Comparison of ENCODE assay signal across 8 mouse cellular contexts in genomic region chr7:16804409-16805028, GRCm38 (mm10). TPM values are rescaled to one million over a fixed set of nuclear protein-coding genes. Genes with fewer than 3 reads are reported as not detected.
DNase-seq lines count a peak whose midpoint lies in the region; ATAC-seq lines count a peak whose summit lies in the region.

No protein-coding gene starts in this region.

- no peak overlapping the region for H3K27ac ChIP-seq in kidney, embryonic 15.5 days
- H3K27ac ChIP-seq in midbrain, embryonic 13.5 days: no peak overlapping the region

- H3K4me1 ChIP-seq in kidney, embryonic 15.5 days: 0 out of 2 replicates have a peak, but pooled peaks cover 4% of the 10 kb centered on the region
- H3K4me1 ChIP-seq in midbrain, embryonic 13.5 days (replicated peaks): 0 out of 2 replicates have a peak, but pooled peaks cover under 1% of the 10 kb centered on the region

- DNase-seq in kidney, adult 18-20 months: no peak
- DNase-seq in MN1 (ENCODE audit: low spot score): peak; percentile 43
- no peak for DNase-seq in ovary, postnatal 10 days (ENCODE audit: low spot score)
- DNase-seq in frontal cortex, adult 2 months (ENCODE audit: extremely low spot score in 1 of 2, low spot score in 1 of 2): no peak

- WGBS in kidney, embryonic 15.5 days: 28% methylated on average over 8 of the region's 8 CpGs
- WGBS in midbrain, embryonic 13.5 days: 37% methylated on average over 8 of the region's 8 CpGs

- H3K4me2 ChIP-seq in kidney, embryonic 15.5 days: no peak overlapping the region
- H3K4me2 ChIP-seq in midbrain, embryonic 13.5 days (replicated peaks): no peak overlapping the region

- no peaks in the 10 kb centered on the region for H3K9me3 ChIP-seq in kidney, embryonic 15.5 days (replicated peaks)
- H3K9me3 ChIP-seq in midbrain, embryonic 13.5 days: no peaks in the 10 kb centered on the region

- H3K36me3 ChIP-seq in kidney, embryonic 15.5 days: peaks cover 31% of the 10 kb centered on the region
- peaks cover 24% of the 10 kb centered on the region for H3K36me3 ChIP-seq in midbrain, embryonic 13.5 days

- H3K4me3 ChIP-seq in kidney, embryonic 15.5 days (replicated peaks): no peak overlapping the region
- H3K4me3 ChIP-seq in midbrain, embryonic 13.5 days (replicated peaks): no peak overlapping the region

- no peaks in the 10 kb centered on the region for H3K27me3 ChIP-seq in kidney, embryonic 15.5 days
- no peaks in the 10 kb centered on the region for H3K27me3 ChIP-seq in midbrain, embryonic 13.5 days

- 0 out of 2 replicates have a peak, but pooled peaks have one; percentile 48 for ATAC-seq in kidney, embryonic 15.5 days (replicated peaks; ENCODE audit: low FRiP score)
- ATAC-seq in hematopoietic stem cell, adult 5-6 weeks (replicated peaks in 1 of 2; ENCODE audit: insufficient read depth in 1 of 2, low FRiP score in 2 of 2, low TSS enrichment in 1 of 2, low read depth in 1 of 2, poor library complexity in 2 of 2, severe bottlenecking in 2 of 2): peak; percentile 42 to 67; a peak in 3 of 4 replicates
- peak; percentile 58 for ATAC-seq in midbrain, embryonic 13.5 days
- ATAC-seq in frontal cortex, adult (ENCODE audit: low TSS enrichment): no peak

- no peak overlapping the region for H3K9ac ChIP-seq in kidney, embryonic 15.5 days
- no peak overlapping the region for H3K9ac ChIP-seq in midbrain, embryonic 13.5 days (replicated peaks)

RNA-seq across cellular contexts. Expression of gene Strn4, which starts 11.2 kb away (rescaled TPM):
- 91.5 and 99.8 TPM in 2 replicates for polyA plus RNA-seq in kidney, embryonic 15.5 days (2015; fragmentation: Nextera tagmentation; extraction: Ambion mirVana)
- total RNA-seq in hematopoietic stem cell, adult 5-6 weeks (2017): 50.9 and 54.5 TPM in 2 replicates
- polyA plus RNA-seq in midbrain, embryonic 13.5 days (2015; fragmentation: Nextera tagmentation; extraction: Ambion mirVana): 184 and 186 TPM in 2 replicates
- 262 TPM in 2 replicates for polyA plus RNA-seq in frontal cortex, adult 2 months (2012; rRNA removed)

RNA-seq across cellular contexts. Expression of gene Fkrp, which starts 12.0 kb away (rescaled TPM):
- 32.0 and 34.1 TPM in 2 replicates for polyA plus RNA-seq in kidney, embryonic 15.5 days (2015; fragmentation: Nextera tagmentation; extraction: Ambion mirVana)
- total RNA-seq in hematopoietic stem cell, adult 5-6 weeks (2017): 8.7 and 15.6 TPM in 2 replicates
- 43.9 and 46.1 TPM in 2 replicates for polyA plus RNA-seq in midbrain, embryonic 13.5 days (2015; fragmentation: Nextera tagmentation; extraction: Ambion mirVana)
- 38.2 and 40.3 TPM in 2 replicates for polyA plus RNA-seq in frontal cortex, adult 2 months (2012; rRNA removed)

RNA-seq across cellular contexts. Expression of gene Slc1a5, which starts 23.4 kb away (rescaled TPM):
- polyA plus RNA-seq in kidney, embryonic 15.5 days (2015; fragmentation: Nextera tagmentation; extraction: Ambion mirVana): 46.9 and 48.6 TPM in 2 replicates
- total RNA-seq in hematopoietic stem cell, adult 5-6 weeks (2017): 41.8 and 49.6 TPM in 2 replicates
- polyA plus RNA-seq in midbrain, embryonic 13.5 days (2015; fragmentation: Nextera tagmentation; extraction: Ambion mirVana): 13.8 and 14.9 TPM in 2 replicates
- 12.6 and 13.4 TPM in 2 replicates for polyA plus RNA-seq in frontal cortex, adult 2 months (2012; rRNA removed)

RNA-seq across cellular contexts. Expression of gene Prkd2, which starts 38.2 kb away (rescaled TPM):
- polyA plus RNA-seq in kidney, embryonic 15.5 days (2015; fragmentation: Nextera tagmentation; extraction: Ambion mirVana): 14.6 and 17.7 TPM in 2 replicates
- total RNA-seq in hematopoietic stem cell, adult 5-6 weeks (2017): 22.3 and 30.6 TPM in 2 replicates
- polyA plus RNA-seq in midbrain, embryonic 13.5 days (2015; fragmentation: Nextera tagmentation; extraction: Ambion mirVana): 6.4 and 6.6 TPM in 2 replicates
- 6.4 and 6.7 TPM in 2 replicates for polyA plus RNA-seq in frontal cortex, adult 2 months (2012; rRNA removed)
